Comparison of ENCODE assay signal across 9 mouse cellular contexts in genomic region chr15:77820480-77821163, GRCm38 (mm10). TPM values are rescaled to one million over a fixed set of nuclear protein-coding genes. Genes with fewer than 3 reads are reported as not detected.
DNase-seq lines count a peak whose midpoint lies in the region; ATAC-seq and TF ChIP-seq lines count a peak whose summit lies in the region.
"Had no signal": no experiment of that assay in that cellular context is flagged by ENCODE, and none has a peak within 500 bp of the region (broad histone marks: within the 10 kb centered on the region; RNA-seq: fewer than 3 reads in every experiment).

No protein-coding gene starts in this region.

- peak overlapping the region; percentile 34 for H3K4me2 ChIP-seq in heart, embryonic 11.5 days
- H3K4me2 ChIP-seq in limb, embryonic 12.5 days, result peak overlapping the region; percentile 1; the same call in 1 of the 2 replicates
- H3K4me2 ChIP-seq in stomach, embryonic 16.5 days (ENCODE audit: low read depth, low read length), result peak overlapping the region; percentile 28

- no peaks in the 10 kb centered on the region for H3K27me3 ChIP-seq in heart, embryonic 11.5 days (ENCODE audit: control insufficient read depth, insufficient read depth, low read length)
- no peaks in the 10 kb centered on the region for H3K27me3 ChIP-seq in testis, adult 2 months (ENCODE audit: control insufficient read depth, insufficient read depth, low read length)
- H3K27me3 ChIP-seq in limb, embryonic 12.5 days, result no peaks in the 10 kb centered on the region
- no peaks in the 10 kb centered on the region for H3K27me3 ChIP-seq in stomach, embryonic 16.5 days (ENCODE audit: control insufficient read depth, insufficient read depth, low read length)

- H3K36me3 ChIP-seq in heart, embryonic 11.5 days (ENCODE audit: control insufficient read depth, insufficient read depth, low read length), result no peaks in the 10 kb centered on the region
- no peaks in the 10 kb centered on the region for H3K36me3 ChIP-seq in testis, adult 2 months (ENCODE audit: control insufficient read depth, insufficient read depth, low read length)
- no peaks in the 10 kb centered on the region for H3K36me3 ChIP-seq in limb, embryonic 12.5 days
- H3K36me3 ChIP-seq in stomach, embryonic 16.5 days (ENCODE audit: control insufficient read depth, insufficient read depth, low read length), result no peaks in the 10 kb centered on the region

- peaks cover 89% of the 10 kb centered on the region for H3K4me1 ChIP-seq in heart, embryonic 11.5 days (ENCODE audit: control insufficient read depth, insufficient read depth, low read length)
- H3K4me1 ChIP-seq in testis, adult 2 months (ENCODE audit: control insufficient read depth, insufficient read depth, low read length), result peaks cover 12% of the 10 kb centered on the region
- peaks cover 66% of the 10 kb centered on the region for H3K4me1 ChIP-seq in limb, embryonic 12.5 days (replicated peaks)
- peaks cover 96% of the 10 kb centered on the region for H3K4me1 ChIP-seq in stomach, embryonic 16.5 days (ENCODE audit: control insufficient read depth, insufficient read depth, low read length)

- WGBS in heart, embryonic 11.5 days (ENCODE audit: insufficient replicate concordance), result 14% methylated on average over 3 of the region's 3 CpGs
- WGBS in limb, embryonic 12.5 days, result 39% methylated on average over 3 of the region's 3 CpGs
- 18% methylated on average over 3 of the region's 3 CpGs for WGBS in stomach, embryonic 16.5 days

- no peak for DNase-seq in heart, adult 18-20 months
- DNase-seq in testis, postnatal 10 days (ENCODE audit: low spot score), result no peak
- no peak for DNase-seq in cerebellum, adult 11 months
- no peak for DNase-seq in embryo, embryonic 10 days (ENCODE audit: low spot score)

- no peak for TF ChIP-seq CTCF in testis, adult 2 months (IDR thresholded peaks at IDR 0.05; ENCODE audit: control insufficient read depth, insufficient read depth, insufficient replicate concordance, low read depth, low read length)

- peak overlapping the region; percentile 43; the same call in 1 of the 2 replicates for H3K9ac ChIP-seq in heart, embryonic 11.5 days (ENCODE audit: low read depth, low read length)
- no peak overlapping the region for H3K9ac ChIP-seq in limb, embryonic 12.5 days (replicated peaks)
- peak overlapping the region; percentile 51 for H3K9ac ChIP-seq in stomach, embryonic 16.5 days (ENCODE audit: low read length)

- no peak overlapping the region for H3K4me3 ChIP-seq in heart, embryonic 11.5 days (ENCODE audit: low read depth, low read length)
- H3K4me3 ChIP-seq in testis, adult 2 months (ENCODE audit: control insufficient read depth, low read depth, low read length), result no peak overlapping the region
- H3K4me3 ChIP-seq in limb, embryonic 12.5 days (replicated peaks), result no peak overlapping the region
- H3K4me3 ChIP-seq in stomach, embryonic 16.5 days (replicated peaks; ENCODE audit: low read length), result no peak overlapping the region

- no peaks in the 10 kb centered on the region for H3K9me3 ChIP-seq in heart, embryonic 11.5 days (replicated peaks; ENCODE audit: control insufficient read depth, low read length)
- H3K9me3 ChIP-seq in limb, embryonic 12.5 days, result no peaks in the 10 kb centered on the region
- H3K9me3 ChIP-seq in stomach, embryonic 16.5 days (replicated peaks; ENCODE audit: control insufficient read depth, low read length), result no peaks in the 10 kb centered on the region
- H3K9me3 ChIP-seq: G1E had no signal

- no peak; the same call in 1 of the 2 replicates for ATAC-seq in heart, embryonic 11.5 days (replicated peaks; ENCODE audit: insufficient number of reproducible peaks, low FRiP score, low TSS enrichment)
- no peak for ATAC-seq in limb, embryonic 12.5 days (ENCODE audit: insufficient number of reproducible peaks, insufficient read depth, low FRiP score, low TSS enrichment, low read depth)
- no peak for ATAC-seq in stomach, embryonic 16.5 days (ENCODE audit: insufficient read depth, low FRiP score)

- TF ChIP-seq POLR2A in testis, adult 2 months (IDR thresholded peaks at IDR 0.05; ENCODE audit: control insufficient read depth, low read depth, low read length), result no peak

- H3K27ac ChIP-seq in heart, embryonic 11.5 days (ENCODE audit: low read depth, low read length), result peak overlapping the region; percentile 84
- H3K27ac ChIP-seq in testis, adult 2 months (ENCODE audit: control insufficient read depth, insufficient read depth, low read depth, low read length), result peak overlapping the region; percentile 45; the same call in 1 of the 2 replicates
- peak overlapping the region; percentile 60 for H3K27ac ChIP-seq in limb, embryonic 12.5 days
- H3K27ac ChIP-seq in stomach, embryonic 16.5 days (ENCODE audit: low read length), result peak overlapping the region; percentile 86

RNA-seq across cellular contexts. Expression of gene Myh9, which starts 21.4 kb away (rescaled TPM):
- polyA plus RNA-seq in heart, embryonic 11.5 days (2014; fragmentation: Nextera tagmentation; extraction: Ambion mirVana), result 30.4 and 31.8 TPM in 2 replicates
- total RNA-seq in heart, adult 18-20 months (2021), result 100 to 1,000 TPM; 117 to 119 TPM
- 4.5 and 4.6 TPM in 2 replicates for polyA plus RNA-seq in testis, adult 2 months (2012; rRNA removed)
- 40.0 and 43.1 TPM in 2 replicates for polyA plus RNA-seq in limb, embryonic 12.5 days (2016; fragmentation: Nextera tagmentation; extraction: Ambion mirVana)
- polyA plus RNA-seq in stomach, embryonic 16.5 days (2015; fragmentation: Nextera tagmentation; extraction: Ambion mirVana), result 54.5 and 63.5 TPM in 2 replicates
